Mouse (Mus musculus) forebrain, postnatal 0 days (tissue): ENCODE results near the gene Cln6. TPM values are rescaled to one million over a fixed set of nuclear protein-coding genes. Genes with fewer than 3 reads are reported as not detected.

Experiments
- ATAC-seq: fragments of 200-750 bp; cut with Nextera tagmentation; 2 replicates; pipeline ENCODE4 v1.8.0; 2017; ENCODE audit warnings: mild to moderate bottlenecking, moderate library complexity
- DNase-seq: peaks from one replicate; pipeline ENCODE4 v3.0.0-alpha.2; 2015
- H3K27ac ChIP-seq: fragments of 300-500 bp; sonication (generic); 2 replicates; pipeline ENCODE4 v1.5.1; 2014; ENCODE audit warnings: low read depth, mild to moderate bottlenecking, antibody characterized with exemption, low read length, moderate library complexity, mixed read lengths
- H3K27me3 ChIP-seq: fragments of 300-500 bp; sonication (generic); 2 replicates; pipeline ENCODE4 v1.6.1; 2014; ENCODE audit warnings: mild to moderate bottlenecking, low read length, mixed read lengths; ENCODE audit not compliant: insufficient read depth
- H3K36me3 ChIP-seq: fragments of 300-500 bp; sonication (generic); 2 replicates; pipeline ENCODE4 v1.6.1; 2014; ENCODE audit warnings: mild to moderate bottlenecking, moderate library complexity; ENCODE audit not compliant: insufficient read depth
- H3K4me1 ChIP-seq: fragments of 300-500 bp; sonication (generic); 2 replicates; pipeline ENCODE4 v1.6.1; 2014; ENCODE audit warnings: antibody characterized with exemption; ENCODE audit not compliant: insufficient read depth
- H3K4me2 ChIP-seq: fragments of 300-500 bp; sonication (generic); 2 replicates; pipeline ENCODE4 v1.6.1; 2014; ENCODE audit warnings: low read depth, mild to moderate bottlenecking, moderate library complexity
- H3K4me3 ChIP-seq: fragments of 300-500 bp; sonication (generic); 2 replicates; pipeline ENCODE4 v1.5.1; 2014; ENCODE audit warnings: low read depth, low read length, mixed read lengths
- H3K9ac ChIP-seq: fragments of 300-500 bp; sonication (generic); 2 replicates; pipeline ENCODE4 v1.6.1; 2014; ENCODE audit warnings: mild to moderate bottlenecking
- H3K9me3 ChIP-seq: fragments of 300-500 bp; sonication (generic); 2 replicates; pipeline ENCODE4 v1.6.1; 2016; ENCODE audit warnings: low read length
- CTCF ChIP-seq: sonication (generic); IDR thresholded peaks from 2 replicates; pipeline ENCODE4 v1.5.1; 2016; ENCODE audit warnings: antibody characterized with exemption, control low read depth, low read depth
- WGBS: fragments of 180-500 bp; shearing (Covaris S2); extraction: QIAGEN DNeasy Blood & Tissue Kit; methylation state at CpG from one replicate; pipeline ENCODE4 v1.1.7; 2014; 5-methylcytosine and 5-hydroxymethylcytosine counted together
- polyA plus RNA-seq: library from polyadenylated mRNA; unstranded; fragments of >200 nt; fragmentation: Nextera tagmentation; extraction: Ambion mirVana; gene quantifications from 2 replicates; pipeline ENCODE4 v1.2.1, GENCODE M21; 2015
- total RNA-seq: library from RNA; depleted of rRNA; stranded (reverse); fragments of >200 nt; gene quantifications from 2 replicates; pipeline ENCODE4 v1.2.3, GENCODE M21; 2014; rRNA removed

Gene Cln6
- total and polyA plus RNA-seq, 2 experiments from 2014 or later, result 6.8 to 9.2 TPM

DNA sequence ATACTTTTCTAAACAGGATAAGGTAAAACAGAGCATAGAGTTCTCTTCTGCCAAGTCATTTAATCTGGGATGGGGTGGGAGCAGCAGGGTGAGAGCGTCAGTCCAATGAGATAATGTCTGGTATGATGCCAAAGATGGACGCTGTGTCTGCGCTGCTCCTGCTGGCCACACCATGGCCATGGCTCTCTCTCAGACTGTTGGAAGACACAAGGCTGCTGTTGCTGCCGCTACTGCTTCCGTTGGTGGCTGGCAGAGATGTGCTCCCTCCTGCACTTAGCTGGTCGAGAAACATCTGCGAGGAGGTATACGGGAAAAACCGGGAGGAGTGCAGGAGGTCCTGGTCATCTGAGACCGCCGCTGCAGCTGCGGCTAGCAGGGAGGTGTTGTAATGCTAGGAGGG lies 43.3 kb downstream of the Cln6 start:
- Histone ChIP-seq H3K9ac (no peak overlapping the region), H3K9me3 (no peaks in the 10 kb centered on the region), H3K4me1 (no peaks in the 10 kb centered on the region), H3K27ac (no peak overlapping the region), H3K27me3 (no peaks in the 10 kb centered on the region), H3K4me3 (no peak overlapping the region), H3K4me2 (no peak overlapping the region), H3K36me3 (peaks cover 42% of the 10 kb centered on the region)
- DNase-seq (no peak), ATAC-seq (no peak)
- no peak for TF ChIP-seq CTCF
- 83% methylated on average over 12 of the region's 12 CpGs for WGBS

DNA sequence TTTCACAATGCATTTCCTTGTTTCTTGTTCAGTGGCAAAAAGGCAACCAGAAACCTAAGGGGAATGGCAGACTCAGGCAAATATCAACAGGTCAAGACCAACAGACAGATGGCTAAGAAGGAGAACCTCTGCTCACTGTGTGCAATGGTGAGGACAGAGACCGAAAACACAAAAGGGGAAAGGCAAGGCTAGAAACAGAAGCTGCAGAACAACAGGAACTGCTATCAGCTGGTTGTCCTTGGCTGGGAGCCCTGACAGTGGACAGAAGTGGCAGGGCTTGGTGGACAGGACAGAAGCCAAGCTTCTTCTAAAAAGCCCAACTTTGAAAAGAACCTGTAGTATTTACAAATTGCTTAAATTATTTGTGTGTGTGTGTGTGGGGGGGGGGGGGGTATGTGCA lies 55.9 kb downstream of the Cln6 start:
- no peak for DNase-seq

More for the DNA sequence above, 55.9 kb downstream of the Cln6 start:
- TF ChIP-seq CTCF, result no peak
- Histone ChIP-seq H3K27me3 (no peaks in the 10 kb centered on the region), H3K27ac (no peak overlapping the region), H3K36me3 (peaks cover 11% of the 10 kb centered on the region), H3K4me2 (no peak overlapping the region), H3K9ac (no peak overlapping the region), H3K4me1 (no peaks in the 10 kb centered on the region), H3K4me3 (no peak overlapping the region), H3K9me3 (no peaks in the 10 kb centered on the region)
- WGBS, result 88% methylated on average over 1 of the region's 1 CpGs
- no peak for ATAC-seq

Other genes starting within 250 kb of the Cln6 start
- gene Itga11, start 161.0 kb upstream of the Cln6 start, total RNA-seq, result 1.5 and 2.2 TPM in 2 replicates
- gene Itga11, start 161.0 kb upstream of the Cln6 start, polyA plus RNA-seq, result 0.48 and 0.62 TPM in 2 replicates
- gene Fem1b, start 26.9 kb upstream of the Cln6 start, total RNA-seq, result 150 and 191 TPM in 2 replicates
- gene Fem1b, start 26.9 kb upstream of the Cln6 start, polyA plus RNA-seq, result 24.3 and 29.4 TPM in 2 replicates
- gene Calml4, start 19.3 kb downstream of the Cln6 start, total RNA-seq, result 2.6 and 6.5 TPM in 2 replicates
- 13.0 and 13.5 TPM in 2 replicates for gene Calml4, start 19.3 kb downstream of the Cln6 start, polyA plus RNA-seq
- gene Pias1, start 149.1 kb downstream of the Cln6 start, total RNA-seq, result 21.2 and 36.2 TPM in 2 replicates
- gene Pias1, start 149.1 kb downstream of the Cln6 start, polyA plus RNA-seq, result 35.2 and 50.2 TPM in 2 replicates